Mouse (Mus musculus) left cerebral cortex, adult 8-10 months (tissue): ENCODE measurements at regions not wholly inside any gene's neighbourhood (a gene's known extent, or its start where the extent isn't known, plus 50 kb on each side); places are given as distances from the start of the nearest gene placed in this dataset.

ENCODE experiments used
- DNase-seq, 2 experiments: peaks; one replicate each; pipeline ENCODE4 v3.0.0; 2022; ENCODE audit warnings: low spot score in 2 of 2
- microRNA-seq, 2 experiments: library from miRNA; unstranded; fragments of <30 nt; microRNA quantifications; one replicate each; pipeline ENCODE4 v1.2.0; 2022

GRCm38 (mm10) chrX:12839406-12840159, 77.7 kb upstream of the Med14 start:
- peak; percentile 2 to 21 for DNase-seq

GRCm38 (mm10) chrX:12837821-12838220, 75.9 kb upstream of the Med14 start:
- DNase-seq, result no peak

DNA sequence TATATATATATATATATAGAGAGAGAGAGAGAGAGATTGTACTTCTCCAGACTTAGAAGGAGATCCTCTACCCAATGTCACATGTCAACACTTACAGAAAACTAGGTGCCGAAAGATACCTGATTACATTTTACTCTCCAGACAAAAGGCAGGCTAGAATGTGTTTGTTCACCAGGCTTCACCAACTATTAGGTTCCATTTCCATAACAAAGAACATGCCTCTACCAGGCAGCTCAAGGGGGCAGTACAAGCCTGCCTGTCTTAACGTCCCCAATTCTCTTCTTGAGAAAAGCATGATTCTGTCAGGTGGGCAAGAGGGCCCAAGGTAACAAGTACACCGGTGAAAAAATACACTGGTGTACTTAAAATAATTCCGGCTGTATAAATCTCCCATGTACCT, 72.8 kb upstream of the Med14 start:
- DNase-seq, result no peak

DNA sequence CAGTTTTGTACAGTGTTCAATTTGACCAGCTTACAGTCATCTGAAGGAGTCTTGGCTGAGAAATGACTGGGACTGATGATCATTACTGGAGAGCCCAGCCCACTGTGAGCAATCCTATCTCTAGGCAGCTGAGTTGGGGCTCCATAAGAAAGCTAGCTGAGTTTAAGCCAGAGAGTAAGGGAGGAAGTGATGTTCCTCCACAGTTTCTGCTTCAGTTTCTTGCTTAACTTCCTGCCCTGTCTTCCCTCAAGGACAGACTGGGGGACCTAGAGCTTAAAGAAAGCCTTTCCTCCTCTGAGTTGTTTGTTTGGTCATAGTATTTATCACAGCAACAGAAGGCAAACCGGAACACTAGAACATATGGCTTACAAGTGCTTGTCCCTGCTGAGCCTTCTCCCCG, 70.8 kb upstream of the Med14 start:
- DNase-seq, result no peak

GRCm38 (mm10) chrX:12829165-12829564, 67.3 kb upstream of the Med14 start:
- no peak for DNase-seq

DNA sequence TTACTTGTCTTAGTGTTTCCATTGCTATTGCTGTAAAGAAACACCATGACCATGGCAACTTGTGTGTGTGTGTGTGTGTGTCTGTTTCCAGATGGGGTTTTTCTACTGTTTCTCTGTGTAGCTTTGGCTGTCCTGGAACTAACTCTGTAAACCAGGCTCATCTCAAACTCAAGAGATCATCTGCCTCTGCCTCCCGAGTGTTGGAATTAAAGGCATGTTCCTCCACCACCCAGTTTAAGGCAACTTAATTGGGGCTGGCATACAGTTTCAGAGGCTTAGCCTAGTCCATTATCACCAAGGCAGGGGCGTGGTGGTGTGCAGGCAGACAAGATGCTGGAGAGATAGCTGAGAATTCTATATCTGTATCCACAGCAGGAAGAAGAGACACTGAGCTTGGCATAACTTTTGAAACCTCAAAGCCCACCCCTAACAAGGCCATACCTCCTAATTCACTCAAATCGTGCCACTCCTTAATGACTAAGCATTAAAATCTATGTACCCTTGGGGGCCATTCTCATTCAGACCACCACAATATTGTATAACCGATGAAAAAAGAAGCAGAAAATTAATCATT, 65.5 kb upstream of the Med14 start:
- no peak for DNase-seq

DNA sequence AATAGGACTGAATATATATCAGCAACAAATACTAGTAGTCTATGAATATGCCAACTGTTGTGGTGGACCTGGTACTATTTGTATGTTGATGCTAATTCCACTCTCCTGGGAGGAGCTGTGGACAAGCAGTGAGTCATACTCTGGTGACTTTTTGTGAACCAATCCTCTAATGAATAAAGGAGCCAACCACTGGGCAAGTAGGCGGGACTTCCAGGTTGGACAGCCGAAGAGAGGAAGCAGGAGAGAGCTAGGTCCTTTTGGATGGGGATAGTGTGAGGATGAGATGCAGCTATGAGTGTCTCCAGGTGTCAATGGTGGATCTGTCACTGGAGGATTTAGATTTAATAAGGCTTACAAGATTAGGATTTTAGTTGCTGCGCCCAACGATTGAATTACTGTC, 64.8 kb upstream of the Med14 start:
- DNase-seq, result no peak

DNA sequence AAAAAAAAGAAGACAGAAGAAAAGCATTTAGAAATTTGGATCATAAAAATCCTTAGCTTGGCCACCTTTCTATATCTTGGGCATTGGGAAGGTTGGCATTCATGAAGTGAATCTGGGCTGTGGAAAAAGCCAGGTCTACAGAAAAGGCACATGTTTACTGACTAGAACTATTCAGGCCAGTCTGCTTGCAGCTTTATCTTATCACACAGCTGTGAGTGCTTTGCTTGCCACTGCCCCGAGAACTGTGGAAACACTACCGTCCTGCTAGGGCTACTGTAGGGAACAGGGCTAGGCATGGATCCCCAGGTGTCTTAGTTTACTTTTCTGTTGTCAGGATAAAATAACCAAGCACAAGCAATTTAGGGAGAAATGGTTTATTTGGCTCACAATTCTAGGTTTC, 63.4 kb upstream of the Med14 start:
- no peak for DNase-seq

DNA sequence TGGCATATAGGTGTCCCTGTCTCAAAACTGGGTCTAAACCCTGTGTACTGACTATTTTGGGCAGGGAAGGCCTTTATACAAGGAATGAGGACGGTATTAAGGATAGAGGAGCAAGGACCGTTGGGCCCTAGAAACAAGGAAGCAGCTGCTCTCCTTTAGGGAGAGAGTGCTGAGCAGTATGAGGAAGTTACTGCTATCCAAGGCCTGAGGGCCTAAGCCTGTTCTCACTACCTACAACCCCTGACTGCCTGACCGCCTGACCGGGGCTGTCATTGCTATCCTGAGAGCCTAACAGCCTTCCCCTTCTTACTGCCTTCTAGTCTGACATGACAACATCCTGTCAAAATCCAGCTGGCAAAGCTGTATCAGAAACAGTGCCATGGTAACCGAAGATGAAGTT, 62.6 kb upstream of the Med14 start:
- DNase-seq, result no peak

GRCm38 (mm10) chrX:12822777-12823176, 60.9 kb upstream of the Med14 start:
- no peak for DNase-seq

DNA sequence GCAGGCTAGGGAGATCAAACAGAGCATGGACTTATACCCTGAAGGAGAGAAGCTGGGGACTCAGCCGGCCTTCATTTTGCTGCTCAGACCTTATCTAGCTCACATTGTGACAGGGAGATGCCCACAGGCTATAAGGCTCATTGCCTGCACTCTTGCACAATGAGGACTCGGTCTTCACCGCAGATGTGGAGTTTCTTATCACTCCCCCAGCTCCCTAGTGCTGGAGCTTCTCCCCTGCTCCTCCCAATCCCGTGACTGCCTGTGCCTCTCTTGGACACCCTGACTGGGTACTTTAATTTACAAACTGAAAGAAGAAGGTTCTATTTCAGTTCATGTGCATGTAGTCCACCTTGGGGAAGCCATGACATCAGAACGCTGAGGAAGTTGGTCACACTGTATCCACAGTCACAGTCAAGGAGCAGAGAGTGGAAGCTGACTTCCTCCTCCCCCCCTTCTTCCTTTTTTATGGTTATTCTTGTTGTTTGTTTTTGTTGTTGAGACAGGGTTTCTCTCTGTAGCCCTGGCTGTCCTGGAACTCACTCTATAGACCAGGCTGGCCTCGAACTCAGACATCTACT, 51.3 kb upstream of the Med14 start:
- DNase-seq, result no peak

Small RNAs in the stretch of these regions (microRNA-seq; reads per million reads assigned to microRNA genes)
- gene Gm25063, result 0 reads per million in 2 experiments
